Mouse (Mus musculus) forebrain, embryonic 12.5 days (tissue): ENCODE measurements at regions not wholly inside any gene's neighbourhood (a gene's known extent, or its start where the extent isn't known, plus 50 kb on each side); places are given as distances from the start of the nearest gene placed in this dataset.

Experiments used
- ATAC-seq: fragments of 200-750 bp; cut with Nextera tagmentation; 2 replicates; pipeline ENCODE4 v1.8.0; 2017; ENCODE audit warnings: moderate TSS enrichment; ENCODE audit not compliant: low FRiP score
- H3K27ac ChIP-seq: fragments of 300-500 bp; sonication (generic); 2 replicates; pipeline ENCODE4 v1.5.1; 2016; ENCODE audit warnings: mild to moderate bottlenecking
- H3K27me3 ChIP-seq: fragments of 300-500 bp; sonication (generic); 2 replicates; pipeline ENCODE4 v1.6.1; 2016; ENCODE audit warnings: mild to moderate bottlenecking
- H3K36me3 ChIP-seq: fragments of 300-500 bp; sonication (generic); replicated peaks from 2 replicates; pipeline ENCODE4 v1.6.1; 2016; ENCODE audit warnings: mild to moderate bottlenecking
- H3K4me1 ChIP-seq: fragments of 300-500 bp; sonication (generic); 2 replicates; pipeline ENCODE4 v1.6.1; 2016
- H3K4me2 ChIP-seq: fragments of 300-500 bp; sonication (generic); 2 replicates; pipeline ENCODE4 v1.6.1; 2016; ENCODE audit warnings: mild to moderate bottlenecking, moderate library complexity
- H3K4me3 ChIP-seq: fragments of 300-500 bp; sonication (generic); replicated peaks from 2 replicates; pipeline ENCODE4 v1.5.1; 2016; ENCODE audit warnings: mild to moderate bottlenecking
- H3K9ac ChIP-seq: fragments of 300-500 bp; sonication (generic); 2 replicates; pipeline ENCODE4 v1.6.1; 2016; ENCODE audit warnings: mild to moderate bottlenecking
- H3K9me3 ChIP-seq: fragments of 300-500 bp; sonication (generic); 2 replicates; pipeline ENCODE4 v1.6.1; 2016
- WGBS: fragments of 180-500 bp; shearing (Covaris S2); methylation state at CpG from one replicate; pipeline ENCODE4 v1.1.7; 2016; 5-methylcytosine and 5-hydroxymethylcytosine counted together

- Histone ChIP-seq H3K9ac (no peak overlapping the region), H3K36me3 (no peaks in the 10 kb centered on the region), H3K27ac (no peak overlapping the region), H3K4me3 (no peak overlapping the region), H3K27me3 (no peaks in the 10 kb centered on the region), H3K9me3 (no peaks in the 10 kb centered on the region), H3K4me1 (no peaks in the 10 kb centered on the region), H3K4me2 (no peak overlapping the region)
- ATAC-seq = no peak
Observed at GRCm38 (mm10) chr14:36691958-36692357, 276.6 kb downstream of the Ccser2 start.

- Histone ChIP-seq H3K4me1 (no peaks in the 10 kb centered on the region), H3K36me3 (no peaks in the 10 kb centered on the region), H3K4me2 (no peak overlapping the region), H3K4me3 (no peak overlapping the region), H3K9ac (no peak overlapping the region), H3K9me3 (no peaks in the 10 kb centered on the region), H3K27me3 (no peaks in the 10 kb centered on the region), H3K27ac (no peak overlapping the region)
- ATAC-seq = no peak
- WGBS = 71% methylated on average over 2 of the region's 2 CpGs
Observed at GRCm38 (mm10) chr14:36691018-36691417, 277.6 kb downstream of the Ccser2 start.

GRCm38 (mm10) chr14:36658678-36659263 is 309.8 kb downstream of the Ccser2 start:
- 85% methylated on average over 1 of the region's 1 CpGs for WGBS
- H3K4me2 ChIP-seq = no peak overlapping the region

GRCm38 (mm10) chr14:36658193-36658592 is 310.4 kb downstream of the Ccser2 start:
- ATAC-seq = no peak
- 85% methylated on average over 3 of the region's 3 CpGs for WGBS

More at GRCm38 (mm10) chr14:36658678-36659263, 309.8 kb downstream of the Ccser2 start:
- ATAC-seq = no peak
- Histone ChIP-seq H3K27me3 (no peaks in the 10 kb centered on the region), H3K4me1 (peaks cover under 1% of the 10 kb centered on the region; the same call in 1 of the 2 replicates), H3K4me3 (no peak overlapping the region), H3K27ac (no peak overlapping the region), H3K9ac (no peak overlapping the region), H3K36me3 (no peaks in the 10 kb centered on the region), H3K9me3 (no peaks in the 10 kb centered on the region)

GRCm38 (mm10) chr14:36652982-36653557 is 315.5 kb downstream of the Ccser2 start:
- Histone ChIP-seq H3K9ac (no peak overlapping the region), H3K27ac (no peak overlapping the region), H3K9me3 (no peaks in the 10 kb centered on the region), H3K27me3 (no peaks in the 10 kb centered on the region), H3K4me1 (peaks cover 11% of the 10 kb centered on the region; the same call in 1 of the 2 replicates), H3K4me2 (no peak overlapping the region), H3K4me3 (no peak overlapping the region), H3K36me3 (no peaks in the 10 kb centered on the region)
- ATAC-seq = peak; percentile 74; the same call in 1 of the 2 replicates
- 2% methylated on average over 6 of the region's 6 CpGs for WGBS

More at GRCm38 (mm10) chr14:36658193-36658592, 310.4 kb downstream of the Ccser2 start:
- no peak overlapping the region for H3K4me2 ChIP-seq
- H3K4me1 ChIP-seq = peaks cover 5% of the 10 kb centered on the region; the same call in 1 of the 2 replicates
- no peak overlapping the region for H3K4me3 ChIP-seq
- H3K27ac ChIP-seq = no peak overlapping the region
- no peak overlapping the region for H3K9ac ChIP-seq
- no peaks in the 10 kb centered on the region for H3K27me3 ChIP-seq
- no peaks in the 10 kb centered on the region for H3K36me3 ChIP-seq
- no peaks in the 10 kb centered on the region for H3K9me3 ChIP-seq

- no peaks in the 10 kb centered on the region for H3K27me3 ChIP-seq
- no peak overlapping the region for H3K9ac ChIP-seq
- H3K9me3 ChIP-seq = no peaks in the 10 kb centered on the region
- no peak overlapping the region for H3K4me2 ChIP-seq
- H3K4me1 ChIP-seq = peaks cover 11% of the 10 kb centered on the region; the same call in 1 of the 2 replicates
- no peak overlapping the region for H3K4me3 ChIP-seq
- 74% methylated on average over 6 of the region's 6 CpGs for WGBS
- H3K27ac ChIP-seq = no peak overlapping the region
- no peak for ATAC-seq
- no peaks in the 10 kb centered on the region for H3K36me3 ChIP-seq
Observed at GRCm38 (mm10) chr14:36651053-36651735, 317.4 kb downstream of the Ccser2 start.

- Histone ChIP-seq H3K4me3 (no peak overlapping the region), H3K27ac (no peak overlapping the region), H3K27me3 (no peaks in the 10 kb centered on the region), H3K9ac (no peak overlapping the region), H3K4me1 (no peaks in the 10 kb centered on the region; the same call in 1 of the 2 replicates), H3K9me3 (no peaks in the 10 kb centered on the region), H3K36me3 (no peaks in the 10 kb centered on the region), H3K4me2 (no peak overlapping the region)
- ATAC-seq = no peak
- WGBS = 85% methylated on average over 3 of the region's 3 CpGs
Observed at GRCm38 (mm10) chr14:36646649-36647048, 321.9 kb downstream of the Ccser2 start.

- Histone ChIP-seq H3K36me3 (no peaks in the 10 kb centered on the region), H3K4me1 (no peaks in the 10 kb centered on the region; the same call in 1 of the 2 replicates), H3K9me3 (no peaks in the 10 kb centered on the region), H3K27me3 (no peaks in the 10 kb centered on the region), H3K4me2 (no peak overlapping the region), H3K27ac (no peak overlapping the region), H3K9ac (no peak overlapping the region), H3K4me3 (no peak overlapping the region)
- ATAC-seq = no peak
Observed at GRCm38 (mm10) chr14:36646237-36646636, 322.3 kb downstream of the Ccser2 start.

- no peak overlapping the region for H3K27ac ChIP-seq
- no peak overlapping the region for H3K4me2 ChIP-seq
- no peaks in the 10 kb centered on the region for H3K36me3 ChIP-seq
- no peak overlapping the region for H3K9ac ChIP-seq
- no peak for ATAC-seq
- no peaks in the 10 kb centered on the region for H3K4me1 ChIP-seq
- H3K4me3 ChIP-seq = no peak overlapping the region
- no peaks in the 10 kb centered on the region for H3K9me3 ChIP-seq
- no peaks in the 10 kb centered on the region for H3K27me3 ChIP-seq
Observed at GRCm38 (mm10) chr14:36624822-36625221, 343.8 kb downstream of the Ccser2 start.

- no peak overlapping the region for H3K4me2 ChIP-seq
- no peaks in the 10 kb centered on the region for H3K9me3 ChIP-seq
- no peaks in the 10 kb centered on the region for H3K36me3 ChIP-seq
- H3K9ac ChIP-seq = no peak overlapping the region
- H3K27ac ChIP-seq = no peak overlapping the region
- ATAC-seq = no peak
- no peaks in the 10 kb centered on the region for H3K27me3 ChIP-seq
- no peaks in the 10 kb centered on the region for H3K4me1 ChIP-seq
- H3K4me3 ChIP-seq = no peak overlapping the region
- 85% methylated on average over 1 of the region's 1 CpGs for WGBS
Observed at GRCm38 (mm10) chr14:36624134-36624533, 344.4 kb downstream of the Ccser2 start.

- Histone ChIP-seq H3K4me3 (no peak overlapping the region), H3K36me3 (no peaks in the 10 kb centered on the region), H3K4me2 (no peak overlapping the region), H3K27me3 (no peaks in the 10 kb centered on the region), H3K9ac (no peak overlapping the region), H3K27ac (no peak overlapping the region), H3K4me1 (no peaks in the 10 kb centered on the region), H3K9me3 (no peaks in the 10 kb centered on the region)
- ATAC-seq = no peak
- 80% methylated on average over 1 of the region's 1 CpGs for WGBS
Observed at GRCm38 (mm10) chr14:36623036-36623435, 345.5 kb downstream of the Ccser2 start.

- Histone ChIP-seq H3K4me3 (no peak overlapping the region), H3K9ac (no peak overlapping the region), H3K27me3 (no peaks in the 10 kb centered on the region), H3K36me3 (no peaks in the 10 kb centered on the region), H3K4me2 (no peak overlapping the region), H3K9me3 (no peaks in the 10 kb centered on the region), H3K4me1 (no peaks in the 10 kb centered on the region), H3K27ac (no peak overlapping the region)
- ATAC-seq = no peak
- 100% methylated on average over 1 of the region's 1 CpGs for WGBS
Observed at GRCm38 (mm10) chr14:36618459-36619085, 350.0 kb downstream of the Ccser2 start.
